Mouse (Mus musculus): ENCODE data around the gene B4galnt4.

GRCm38 (mm10) chr7:141078876-141079275 lies 18.0 kb downstream of the B4galnt4 start:
- TF ChIP-seq CTCF (IDR thresholded peaks at IDR 0.05; ENCODE audit: low read depth) (no peak), EP300 (IDR thresholded peaks at IDR 0.05; ENCODE audit: low read depth) (no peak)
